Mouse (Mus musculus) megakaryocyte, embryonic 14.5 days (primary cell): Measurements from ENCODE around the gene Hoxc4. TPM values are rescaled to one million over a fixed set of nuclear protein-coding genes. Genes with fewer than 3 reads are reported as not detected.

Experiments used
- H3K27me3 ChIP-seq: replicated peaks from 2 replicates; pipeline ENCODE3; 2012; ENCODE audit warnings: inconsistent platforms
- H3K36me3 ChIP-seq: replicated peaks from 2 replicates; pipeline ENCODE3; 2012; ENCODE audit warnings: low read length, inconsistent platforms, mixed read lengths
- H3K4me1 ChIP-seq: 2 replicates; pipeline ENCODE4 v1.6.1; 2012; ENCODE audit warnings: inconsistent platforms
- H3K4me3 ChIP-seq: replicated peaks from 2 replicates; pipeline ENCODE3; 2012; ENCODE audit warnings: moderate library complexity, mild to moderate bottlenecking, inconsistent platforms
- H3K9me3 ChIP-seq: 2 replicates; pipeline ENCODE4 v1.6.1; 2012; ENCODE audit warnings: inconsistent platforms
- FLI1 ChIP-seq: IDR thresholded peaks from 2 replicates; pipeline ENCODE4 v1.6.1; 2012; ENCODE audit warnings: low read length, inconsistent platforms, mixed read lengths
- GATA1 ChIP-seq: IDR thresholded peaks from 3 replicates; pipeline ENCODE4 v1.6.1; 2012; ENCODE audit warnings: mixed read lengths, low read length, inconsistent platforms, borderline replicate concordance
- polyA plus RNA-seq: library from polyadenylated mRNA; stranded (reverse); fragments of >175 nt; gene quantifications from 2 replicates; pipeline ENCODE4 v1.2.3, GENCODE M21; 2012; ENCODE audit warnings: low replicate concordance; ENCODE audit not compliant: insufficient read depth

Gene Hoxc4
- polyA plus RNA-seq, 1 experiment, result not detected

DNA sequence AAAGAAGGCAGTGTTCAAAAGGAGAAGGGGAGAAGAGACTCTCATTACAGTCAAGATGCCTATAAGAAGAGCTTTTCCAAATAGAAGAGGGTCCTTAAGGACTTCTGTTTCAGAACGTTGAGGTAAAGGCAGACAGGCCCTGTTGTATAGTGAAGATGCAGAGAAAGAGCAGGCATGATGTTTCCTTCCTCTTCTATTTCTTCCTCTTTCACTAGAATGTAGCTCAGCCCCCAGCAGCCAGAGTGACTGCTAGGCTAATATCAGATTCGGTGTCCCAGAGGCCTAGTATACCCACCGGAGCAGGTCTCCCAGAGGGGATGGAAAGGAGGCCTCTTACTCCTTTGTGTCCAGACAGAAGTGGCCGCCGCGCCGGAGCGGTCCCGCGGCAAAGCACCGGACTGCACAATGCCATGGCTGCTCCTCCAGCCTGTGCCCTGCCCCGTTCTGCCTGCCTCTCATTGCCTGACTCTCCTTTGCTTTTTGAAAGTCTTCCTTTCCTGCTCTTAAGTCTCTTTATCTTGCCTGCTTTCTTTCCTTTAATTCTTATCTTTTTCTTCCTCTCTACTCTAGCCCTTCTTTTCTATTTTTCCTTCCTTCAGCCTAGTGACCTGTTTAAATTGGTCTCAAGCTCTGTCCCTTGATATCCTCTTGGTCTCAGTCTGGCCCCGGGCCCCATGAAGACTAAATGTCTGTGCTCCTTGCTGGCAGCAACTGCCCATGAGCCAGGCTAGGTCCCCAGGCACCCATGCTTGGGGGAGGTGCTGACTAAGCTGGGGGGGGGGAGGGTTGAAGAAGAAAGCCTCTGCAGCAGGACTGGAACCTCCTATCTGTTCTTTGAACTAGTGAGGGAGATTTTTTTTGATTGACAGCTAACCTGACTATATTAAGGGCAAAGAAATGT lies 39.9 kb upstream of the Hoxc4 start:
- TF ChIP-seq FLI1 (no peak), GATA1 (no peak)
- Histone ChIP-seq H3K4me3 (no peak overlapping the region), H3K36me3 (no peaks in the 10 kb centered on the region), H3K9me3 (no peaks in the 10 kb centered on the region), H3K4me1 (peaks cover 40% of the 10 kb centered on the region), H3K27me3 (peaks cover 96% of the 10 kb centered on the region)

GRCm38 (mm10) chr15:102979936-102980335 lies 38.8 kb upstream of the Hoxc4 start:
- Histone ChIP-seq H3K4me1 (peaks cover 40% of the 10 kb centered on the region), H3K9me3 (no peaks in the 10 kb centered on the region), H3K4me3 (no peak overlapping the region), H3K27me3 (peaks cover 98% of the 10 kb centered on the region), H3K36me3 (no peaks in the 10 kb centered on the region)
- TF ChIP-seq FLI1 (no peak), GATA1 (no peak)

- no peak for TF ChIP-seq FLI1
- no peak for TF ChIP-seq GATA1
- Histone ChIP-seq H3K4me3 (no peak overlapping the region), H3K4me1 (peaks cover 40% of the 10 kb centered on the region), H3K27me3 (peaks cover 98% of the 10 kb centered on the region), H3K9me3 (no peaks in the 10 kb centered on the region), H3K36me3 (no peaks in the 10 kb centered on the region)
Measured at GRCm38 (mm10) chr15:102980352-102980751, 38.4 kb upstream of the Hoxc4 start.

DNA sequence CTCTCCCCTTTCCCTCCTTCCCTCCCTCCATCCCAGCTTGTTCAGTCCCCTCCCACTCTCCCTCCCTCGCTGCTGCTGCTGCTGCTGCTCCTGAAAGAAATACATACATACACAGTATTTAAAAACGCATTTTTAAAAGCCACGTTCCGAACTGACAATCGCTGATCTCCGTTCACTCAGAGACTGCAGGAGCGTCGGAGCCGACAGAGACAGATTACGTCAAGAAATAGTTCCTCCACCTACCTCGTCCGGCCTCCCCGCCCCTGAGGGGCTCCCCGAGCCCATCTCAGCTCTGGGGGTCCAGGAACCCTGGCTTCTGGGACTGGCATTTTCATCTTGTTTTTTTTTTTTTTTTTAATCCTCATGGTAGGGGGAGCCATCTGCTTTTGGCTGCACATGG lies 37.8 kb upstream of the Hoxc4 start:
- TF ChIP-seq GATA1 (no peak), FLI1 (no peak)
- no peak overlapping the region for H3K4me3 ChIP-seq
- peaks cover 98% of the 10 kb centered on the region for H3K27me3 ChIP-seq
- peaks cover 35% of the 10 kb centered on the region for H3K4me1 ChIP-seq
- no peaks in the 10 kb centered on the region for H3K36me3 ChIP-seq
- H3K9me3 ChIP-seq, result no peaks in the 10 kb centered on the region

- H3K4me3 ChIP-seq, result peak overlapping the region; percentile 74
- TF ChIP-seq GATA1 (no peak), FLI1 (no peak)
- peaks cover 27% of the 10 kb centered on the region for H3K4me1 ChIP-seq
- H3K9me3 ChIP-seq, result no peaks in the 10 kb centered on the region
- peaks cover 98% of the 10 kb centered on the region for H3K27me3 ChIP-seq
- no peaks in the 10 kb centered on the region for H3K36me3 ChIP-seq
Measured at GRCm38 (mm10) chr15:102981379-102982288, 37.1 kb upstream of the Hoxc4 start.

DNA sequence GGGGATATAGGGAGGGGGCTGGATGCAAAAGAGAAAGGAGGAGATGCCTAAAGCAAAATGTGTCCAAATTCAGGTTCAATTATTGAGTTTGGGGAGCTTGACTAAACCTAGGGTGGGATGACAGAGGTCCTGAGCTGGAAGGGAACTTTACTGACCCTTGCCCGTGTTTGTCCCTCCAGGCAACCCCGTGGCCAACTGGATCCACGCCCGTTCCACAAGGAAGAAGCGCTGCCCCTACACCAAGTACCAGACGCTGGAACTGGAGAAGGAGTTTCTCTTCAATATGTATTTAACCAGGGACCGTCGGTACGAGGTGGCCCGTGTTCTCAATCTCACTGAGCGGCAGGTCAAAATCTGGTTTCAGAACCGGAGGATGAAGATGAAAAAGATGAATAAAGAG lies 35.0 kb upstream of the Hoxc4 start:
- H3K27me3 ChIP-seq, result peaks cover 97% of the 10 kb centered on the region
- H3K36me3 ChIP-seq, result no peaks in the 10 kb centered on the region
- H3K9me3 ChIP-seq, result no peaks in the 10 kb centered on the region
- H3K4me1 ChIP-seq, result peaks cover 19% of the 10 kb centered on the region
- no peak for TF ChIP-seq FLI1
- TF ChIP-seq GATA1, result no peak
- H3K4me3 ChIP-seq, result no peak overlapping the region

DNA sequence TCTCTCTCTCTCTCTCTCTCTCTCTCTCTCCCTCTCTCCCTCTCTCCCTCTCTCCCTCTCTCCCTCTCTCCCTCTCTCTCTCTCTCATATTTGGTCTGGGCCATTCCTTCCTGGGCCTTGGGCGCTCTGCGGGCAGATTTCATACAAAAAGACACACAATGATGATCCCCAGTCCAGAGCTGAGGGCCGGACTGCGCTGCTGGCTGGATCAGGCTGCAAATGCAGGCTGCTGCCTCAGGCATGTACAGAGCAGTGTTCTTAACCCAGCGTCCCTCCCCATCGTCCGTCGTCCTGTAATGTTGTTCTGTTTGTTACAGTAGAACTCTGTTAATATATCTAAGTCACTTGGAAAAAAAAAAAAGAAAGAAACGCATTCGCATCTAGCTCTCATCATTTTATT lies 34.2 kb upstream of the Hoxc4 start:
- peaks cover 97% of the 10 kb centered on the region for H3K27me3 ChIP-seq

DNA sequence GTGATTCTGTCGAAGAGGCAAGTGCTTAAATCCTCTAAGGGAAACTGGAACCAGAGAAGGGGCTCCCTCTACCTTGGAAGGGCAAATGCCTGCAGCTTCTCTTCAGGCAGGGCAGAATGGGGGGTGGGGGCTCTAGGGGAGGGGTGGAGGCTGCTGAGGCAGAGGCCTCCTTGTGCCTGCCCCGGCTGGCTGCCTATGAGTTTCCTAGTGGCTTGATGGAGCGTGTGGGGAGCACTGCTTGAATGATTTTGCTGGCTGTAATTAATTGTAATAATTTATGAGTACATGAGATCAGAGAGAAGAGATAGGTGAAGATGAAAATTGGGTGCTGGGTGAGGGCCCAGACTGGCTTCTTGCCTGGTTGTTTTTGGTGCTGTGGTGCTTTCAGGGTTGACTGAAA lies 33.8 kb upstream of the Hoxc4 start:
- Histone ChIP-seq H3K36me3 (no peaks in the 10 kb centered on the region), H3K4me3 (no peak overlapping the region), H3K9me3 (no peaks in the 10 kb centered on the region), H3K27me3 (peaks cover 97% of the 10 kb centered on the region), H3K4me1 (peaks cover 16% of the 10 kb centered on the region)
- TF ChIP-seq GATA1 (no peak), FLI1 (no peak)

More for the DNA sequence above, 34.2 kb upstream of the Hoxc4 start:
- H3K4me3 ChIP-seq, result no peak overlapping the region
- no peaks in the 10 kb centered on the region for H3K36me3 ChIP-seq
- TF ChIP-seq GATA1 (no peak), FLI1 (no peak)
- H3K9me3 ChIP-seq, result no peaks in the 10 kb centered on the region
- H3K4me1 ChIP-seq, result peaks cover 16% of the 10 kb centered on the region

- Histone ChIP-seq H3K4me1 (peaks cover 16% of the 10 kb centered on the region), H3K36me3 (no peaks in the 10 kb centered on the region), H3K4me3 (peak overlapping the region; percentile 42), H3K9me3 (no peaks in the 10 kb centered on the region), H3K27me3 (peaks cover 96% of the 10 kb centered on the region)
- no peak for TF ChIP-seq FLI1
- no peak for TF ChIP-seq GATA1
Measured at GRCm38 (mm10) chr15:102987124-102987833, 31.5 kb upstream of the Hoxc4 start.
